Mouse (Mus musculus): ENCODE measurements around the gene Rfx2.

The Rfx2 gene

DNA sequence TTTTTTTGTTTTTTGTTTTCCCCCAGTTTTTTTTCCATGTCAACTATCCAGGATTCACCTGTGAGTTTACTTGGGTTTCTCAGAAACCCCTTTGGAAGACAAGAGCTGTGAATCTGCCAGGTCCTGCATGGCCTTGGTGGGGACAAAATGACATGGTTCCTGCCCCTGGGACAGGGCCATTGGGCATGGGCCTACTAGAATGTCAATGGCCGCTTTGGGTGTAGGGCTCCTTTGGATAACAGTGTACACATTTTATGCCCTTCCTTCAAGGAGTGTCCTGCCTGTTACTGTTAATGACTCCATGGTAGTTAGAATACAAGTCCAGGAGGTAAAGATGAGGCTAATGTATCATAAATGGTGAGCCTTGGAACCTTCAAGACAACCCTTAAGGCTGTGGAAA is 2.1 kb upstream of the Rfx2 start:
- DNase-seq (ENCODE audit: low spot score) = no peak

DNA sequence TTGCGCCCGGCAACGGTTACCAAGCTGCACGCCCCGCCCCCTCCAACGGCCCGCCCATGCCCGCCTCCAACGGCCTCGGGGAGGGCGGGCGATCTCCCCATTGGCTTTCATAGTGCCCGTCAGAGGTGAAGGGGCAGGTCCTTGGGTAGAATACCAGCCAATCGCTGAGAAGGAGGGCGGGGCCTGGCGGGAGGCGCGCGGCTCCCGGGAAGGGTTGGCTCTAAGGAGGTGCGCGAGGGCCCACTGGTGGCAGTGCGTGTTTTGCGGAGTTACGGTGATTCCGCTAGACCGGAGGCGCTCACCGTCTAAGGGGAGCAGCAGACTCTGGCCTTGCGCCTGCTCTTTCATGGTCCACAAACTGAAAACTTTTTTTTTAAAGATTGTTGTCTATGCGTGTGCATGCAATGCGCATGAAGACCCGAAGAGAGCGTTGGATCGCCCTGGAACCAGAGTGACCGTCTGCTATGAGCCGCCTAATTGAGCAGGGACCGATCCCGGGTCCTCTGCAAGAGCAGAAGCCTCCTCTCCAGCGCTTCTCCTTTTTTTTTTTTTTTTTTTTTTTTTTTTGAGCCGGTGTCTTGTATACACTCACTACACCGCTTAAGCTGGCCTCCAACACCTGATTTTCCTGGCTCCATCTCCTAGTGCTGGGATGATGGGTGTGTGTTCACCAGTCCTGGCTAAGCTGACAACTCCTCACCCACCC is 451 bp upstream of the Rfx2 start:
- DNase-seq (ENCODE audit: low spot score) = peak; percentile 98

DNA sequence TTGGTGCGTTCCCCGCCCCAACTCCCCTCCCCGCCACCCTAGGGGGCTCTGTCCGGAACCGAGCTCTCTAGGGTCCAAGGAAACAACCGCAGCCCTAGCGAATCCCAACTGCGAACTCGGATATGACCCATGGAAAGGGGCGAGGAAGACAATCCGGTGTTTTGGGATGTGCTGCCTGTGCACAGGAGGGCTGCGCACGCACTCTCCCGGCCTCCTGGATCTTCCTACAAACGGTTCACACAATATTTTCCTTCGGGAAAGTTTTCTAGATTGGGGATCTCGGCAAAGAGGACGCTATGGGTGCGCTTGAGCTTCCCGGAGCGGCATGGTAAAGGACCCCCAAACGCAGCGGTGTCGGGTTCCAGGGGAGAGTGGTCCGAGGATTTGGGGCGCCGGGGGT is 1.0 kb downstream of the Rfx2 start:
- peak; percentile 51 for DNase-seq (ENCODE audit: low spot score)

DNA sequence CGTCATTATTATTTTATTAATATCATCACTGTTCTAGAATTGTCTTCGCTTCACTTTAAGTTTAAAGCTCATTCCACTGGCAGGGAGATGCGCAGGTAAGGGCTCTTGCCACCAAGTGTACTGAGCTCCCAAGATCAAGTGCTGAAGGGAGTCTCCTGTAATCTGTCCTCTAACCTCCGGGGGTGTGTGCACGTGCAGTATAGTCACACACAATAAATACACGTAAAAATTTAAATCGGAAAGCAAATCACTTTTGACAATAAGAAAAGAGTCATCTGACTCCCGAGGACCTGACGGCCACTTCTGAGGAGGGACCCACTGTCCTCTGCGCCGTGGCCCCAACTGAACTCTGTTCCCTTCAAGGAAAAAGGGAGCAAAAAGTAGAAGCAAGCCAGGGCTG is 1.6 kb downstream of the Rfx2 start:
- no peak for DNase-seq (ENCODE audit: low spot score)

DNA sequence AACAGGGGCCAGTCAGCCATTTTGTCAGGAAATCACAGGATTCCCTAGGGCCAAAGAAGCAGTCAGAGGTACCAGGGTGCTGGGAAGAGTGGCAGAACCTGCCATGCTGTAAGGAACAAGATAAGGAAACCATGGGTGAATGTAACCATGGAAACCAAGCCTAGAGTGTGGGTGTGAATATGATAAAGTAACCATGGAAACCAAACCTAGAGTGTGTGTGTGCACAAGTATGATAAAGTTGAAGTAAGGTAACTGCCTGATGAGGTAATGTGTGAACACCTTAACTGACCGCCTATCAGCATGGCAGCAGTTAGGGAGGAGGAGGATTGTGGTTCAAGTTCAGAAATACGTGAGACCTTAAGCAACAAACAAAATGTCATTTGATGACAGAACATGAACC is 4.1 kb downstream of the Rfx2 start:
- DNase-seq (ENCODE audit: low spot score) = no peak

DNA sequence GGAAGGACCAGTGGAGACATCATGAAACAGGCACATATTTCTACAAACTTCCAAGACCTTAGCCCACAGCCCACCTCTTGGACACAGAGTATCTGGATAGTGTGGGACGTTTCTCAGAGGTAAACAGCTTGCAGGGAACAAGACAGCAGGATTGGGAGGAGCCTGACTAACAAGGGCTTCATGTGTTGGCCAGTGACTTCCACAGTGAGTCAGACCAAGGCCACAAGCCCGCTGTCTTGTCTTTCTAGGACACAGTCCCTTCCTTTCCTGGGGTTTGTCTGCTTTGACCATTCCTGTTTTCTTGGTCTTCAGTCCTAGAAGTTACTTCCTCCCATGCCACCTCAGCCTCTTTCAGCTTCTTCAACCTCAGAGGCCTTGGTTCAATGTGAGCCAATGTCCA is 7.5 kb downstream of the Rfx2 start:
- no peak for DNase-seq (ENCODE audit: low spot score)

DNA sequence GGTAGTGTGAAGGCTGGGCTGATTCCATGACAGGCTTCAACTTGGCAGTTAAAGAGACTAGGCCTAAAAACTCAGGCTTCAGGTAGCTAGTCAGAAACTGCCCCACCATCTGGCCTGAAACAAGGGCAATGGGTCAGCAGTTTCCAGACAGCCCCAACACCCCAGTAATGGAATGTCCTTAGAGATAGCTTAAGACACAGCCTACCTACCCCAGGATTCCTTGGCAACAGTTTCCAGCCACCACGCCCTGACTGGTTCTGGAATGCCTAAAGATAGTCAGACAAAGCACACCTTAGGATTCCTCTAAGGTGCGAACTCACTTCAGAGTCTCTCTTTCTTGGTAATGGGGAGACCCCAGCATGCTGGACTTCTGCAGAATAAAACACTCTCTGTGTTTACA is 8.4 kb downstream of the Rfx2 start:
- DNase-seq (ENCODE audit: low spot score) = no peak

DNA sequence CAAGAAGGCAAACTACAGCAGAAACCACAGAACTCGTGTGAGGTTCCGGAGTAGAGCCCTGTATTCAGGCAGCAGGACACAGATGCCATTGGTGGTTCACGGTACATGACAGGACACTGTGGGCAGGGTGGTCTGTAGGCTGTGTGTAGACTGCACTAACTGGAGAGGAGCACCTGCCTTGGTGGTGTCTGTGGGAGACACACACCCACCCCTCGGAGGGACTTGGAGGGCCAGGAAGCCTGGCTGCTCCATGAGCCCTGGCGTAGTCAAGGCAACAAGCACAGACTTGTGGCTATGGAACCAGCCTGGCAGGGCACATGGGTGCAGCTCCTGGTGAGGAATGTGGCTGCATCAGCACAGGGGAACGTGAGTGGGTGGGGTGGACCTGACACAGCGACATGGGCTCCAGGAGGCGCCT is 11.1 kb downstream of the Rfx2 start:
- no peak for DNase-seq (ENCODE audit: low spot score)

DNA sequence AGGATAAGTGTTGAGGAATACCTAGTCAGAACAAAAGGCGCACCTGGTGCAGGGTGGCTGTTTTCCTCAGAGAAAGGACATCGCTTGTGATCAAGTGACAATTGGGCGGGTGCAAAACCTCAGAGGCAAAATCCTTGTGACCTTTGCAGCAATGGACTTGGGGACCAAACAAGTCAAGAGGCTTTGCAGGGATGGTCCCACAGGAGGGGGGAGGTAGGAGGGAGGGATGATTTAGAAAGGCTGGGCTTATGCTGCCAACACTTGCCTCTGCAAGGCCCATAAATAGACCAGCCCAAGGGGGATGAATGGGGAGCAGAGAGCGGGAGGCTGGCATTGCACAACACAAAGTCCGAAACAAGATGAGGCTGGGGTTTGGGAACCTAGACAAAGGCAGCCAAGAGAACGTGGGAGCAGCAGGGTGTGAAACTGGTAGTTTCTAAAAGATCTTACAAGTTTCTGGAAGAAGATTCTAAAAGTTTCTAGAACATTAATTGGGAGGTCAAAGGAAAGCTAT is 11.7 kb downstream of the Rfx2 start:
- DNase-seq (ENCODE audit: low spot score) = no peak

DNA sequence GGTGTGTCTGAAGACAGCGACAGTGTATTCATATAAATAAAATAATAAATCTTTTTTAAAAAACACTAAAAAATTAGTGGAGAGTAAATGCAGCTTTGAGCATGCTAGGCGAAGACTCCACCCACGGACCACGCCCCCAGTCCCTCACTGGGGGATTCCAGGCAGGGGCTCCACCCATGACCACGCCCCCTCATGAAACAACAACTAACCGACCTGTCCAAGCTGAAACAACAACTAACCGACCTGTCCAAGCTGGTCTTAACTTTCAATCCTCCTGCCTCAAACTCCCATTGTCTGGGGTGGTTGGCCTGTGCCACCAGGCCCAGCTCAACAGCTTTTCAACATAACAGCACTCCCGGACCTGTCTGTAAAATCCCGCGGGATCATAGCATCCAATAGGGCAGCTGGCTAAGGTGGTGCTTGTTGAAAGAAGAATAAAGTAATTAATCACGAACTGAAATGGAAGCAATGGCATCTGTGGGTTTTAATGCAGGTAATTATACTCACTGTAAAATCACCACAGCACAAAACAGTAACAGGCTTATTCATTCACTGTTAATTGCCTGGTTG is 12.7 kb downstream of the Rfx2 start:
- DNase-seq (ENCODE audit: low spot score) = no peak

DNA sequence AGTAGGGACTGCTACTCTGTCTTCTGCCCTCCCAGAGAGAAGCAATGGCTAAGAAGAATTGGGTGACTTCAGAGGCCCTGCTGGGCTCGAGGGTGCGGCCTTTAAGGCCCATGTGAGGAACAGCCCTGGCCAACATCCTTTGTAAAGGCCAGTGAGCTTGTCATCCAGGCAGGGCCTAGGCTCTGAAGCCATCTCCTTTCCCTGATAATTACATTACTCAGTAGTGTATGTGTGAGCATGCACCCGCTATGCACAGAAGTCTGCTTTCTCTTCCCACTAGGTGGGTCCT is 15.8 kb downstream of the Rfx2 start:
- no peak for DNase-seq (ENCODE audit: low spot score)

DNA sequence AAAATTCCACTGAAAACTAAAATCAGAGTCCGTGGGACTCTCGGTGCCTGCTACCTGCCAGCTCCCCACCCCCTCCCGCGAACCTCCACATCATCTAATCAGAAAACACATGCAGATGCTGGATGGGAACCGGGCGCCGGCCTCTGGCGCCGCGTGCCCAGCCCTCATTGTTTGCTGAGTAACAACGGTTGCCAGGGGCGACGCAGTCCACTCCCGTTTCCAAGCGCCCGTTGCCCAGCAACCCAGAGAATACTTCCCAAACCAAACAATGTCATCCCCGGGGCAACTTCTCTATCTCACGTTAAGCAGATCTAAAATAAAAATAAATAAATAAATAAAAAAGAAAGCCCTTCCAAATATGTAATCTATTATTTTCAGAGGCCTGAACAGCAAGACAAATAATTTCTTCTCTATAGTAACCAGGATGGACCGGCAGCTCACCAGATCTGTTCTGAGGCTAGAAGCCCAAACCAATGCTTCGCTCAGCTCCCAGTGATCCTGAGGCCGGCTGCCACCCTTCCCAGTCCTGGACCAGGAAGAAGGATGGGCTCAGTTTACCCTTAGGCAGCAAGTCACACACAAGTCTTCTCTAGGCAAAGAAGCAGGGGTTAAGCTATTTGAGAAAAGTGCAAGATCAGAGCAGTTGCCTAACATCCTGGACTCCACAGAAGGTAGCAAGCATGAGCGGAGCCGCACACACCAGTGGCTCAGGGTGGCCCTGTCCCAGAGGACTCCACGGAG is 16.3 kb downstream of the Rfx2 start:
- DNase-seq (ENCODE audit: low spot score) = peak; percentile 94

DNA sequence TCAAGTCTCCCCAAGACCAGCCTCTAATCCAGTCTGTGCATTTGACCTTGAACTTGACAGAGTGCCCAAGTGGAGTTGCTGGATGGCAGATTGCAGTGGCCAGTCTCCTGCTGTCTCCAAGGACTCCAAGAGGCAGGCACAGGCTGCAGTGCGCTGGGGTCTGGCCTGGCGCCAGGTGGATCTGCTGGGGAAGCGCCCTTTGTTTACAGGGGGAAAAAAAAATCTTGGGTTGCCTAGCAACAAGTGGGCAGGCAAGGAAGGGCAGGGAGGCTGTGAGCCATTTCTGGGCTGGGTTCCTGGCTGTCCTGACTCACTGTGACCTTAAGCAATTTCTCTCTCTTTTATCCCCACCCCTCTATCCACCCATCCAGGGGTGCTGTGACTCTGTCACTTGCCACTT is 20.6 kb downstream of the Rfx2 start:
- peak; percentile 56 for DNase-seq (ENCODE audit: low spot score)

DNA sequence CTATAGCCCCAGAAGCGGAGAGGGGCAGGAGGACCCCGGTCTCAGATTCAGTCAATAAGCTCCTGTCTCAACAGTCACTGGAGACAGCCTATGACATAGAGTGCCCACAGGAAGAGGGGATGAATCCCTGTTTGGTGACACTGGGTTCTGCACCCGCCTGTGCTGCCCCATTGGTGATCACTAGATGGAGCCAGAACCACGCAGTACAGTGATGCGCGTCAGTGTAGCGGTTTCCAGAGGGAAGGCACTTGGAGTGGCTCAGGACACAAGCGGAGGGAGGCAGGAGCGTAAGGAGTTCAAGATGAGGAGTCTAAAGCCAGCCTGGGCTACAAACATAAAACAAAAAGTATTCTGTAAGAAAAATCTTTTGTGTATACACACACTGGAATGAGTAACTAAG is 22.3 kb downstream of the Rfx2 start:
- DNase-seq (ENCODE audit: low spot score) = peak; percentile 92

DNA sequence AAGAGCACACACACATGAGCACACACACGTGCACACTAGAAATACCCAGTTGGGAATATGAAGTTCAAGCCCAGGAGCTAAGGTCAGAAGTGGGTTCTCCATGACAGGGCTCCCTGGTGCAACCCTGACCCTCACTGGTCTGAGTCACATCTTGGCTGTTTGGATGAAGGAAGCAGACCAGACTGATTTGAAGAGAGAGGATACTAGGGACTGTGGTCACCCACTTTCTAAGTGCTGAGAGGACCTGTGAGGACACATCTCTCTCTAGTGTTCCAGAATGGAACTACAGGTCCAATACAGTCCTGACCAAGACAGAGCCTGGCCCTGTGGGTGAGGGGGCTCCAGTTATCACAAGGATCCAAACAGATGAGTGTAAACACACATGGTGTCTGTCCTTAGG is 25.0 kb downstream of the Rfx2 start:
- peak; percentile 23 for DNase-seq (ENCODE audit: low spot score)

DNA sequence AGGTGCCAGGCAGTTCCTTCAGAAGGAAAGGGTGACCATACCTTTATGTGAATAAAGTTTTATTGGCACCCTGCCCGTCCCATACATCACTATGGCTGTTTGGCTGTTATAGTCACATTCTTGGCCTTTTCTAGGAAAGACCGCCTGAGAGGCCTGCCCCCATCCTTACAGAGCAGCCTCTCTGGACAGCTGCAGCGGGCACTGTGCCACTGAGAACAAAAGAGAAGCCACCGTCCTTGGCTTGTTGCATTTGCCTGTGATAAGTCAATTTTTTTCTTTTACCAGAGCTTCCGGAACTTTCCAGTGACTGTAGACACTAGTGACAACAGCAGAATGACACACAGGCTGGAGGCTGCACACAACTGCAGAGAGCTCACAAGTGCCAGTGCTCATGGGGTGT is 25.9 kb downstream of the Rfx2 start:
- DNase-seq (ENCODE audit: low spot score) = no peak

DNA sequence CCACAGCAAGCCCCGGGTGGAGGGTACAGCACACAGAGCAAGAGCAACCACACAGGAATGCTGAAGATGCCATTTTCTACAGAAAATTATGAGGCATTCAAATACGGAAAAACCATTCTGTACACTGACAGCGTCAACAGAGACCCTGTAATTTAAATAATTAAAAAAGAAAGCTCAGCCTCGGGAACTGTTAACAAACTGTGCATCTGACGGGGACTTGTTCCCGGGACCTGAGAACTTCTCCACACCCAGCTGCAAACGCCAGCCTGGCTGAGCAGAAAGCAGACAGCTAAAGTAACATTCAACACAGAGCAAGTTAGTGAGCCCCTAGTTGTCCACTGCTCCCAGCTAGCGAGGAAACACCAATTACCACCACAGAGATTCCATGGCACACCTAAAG is 28.7 kb downstream of the Rfx2 start:
- DNase-seq (ENCODE audit: low spot score) = no peak

DNA sequence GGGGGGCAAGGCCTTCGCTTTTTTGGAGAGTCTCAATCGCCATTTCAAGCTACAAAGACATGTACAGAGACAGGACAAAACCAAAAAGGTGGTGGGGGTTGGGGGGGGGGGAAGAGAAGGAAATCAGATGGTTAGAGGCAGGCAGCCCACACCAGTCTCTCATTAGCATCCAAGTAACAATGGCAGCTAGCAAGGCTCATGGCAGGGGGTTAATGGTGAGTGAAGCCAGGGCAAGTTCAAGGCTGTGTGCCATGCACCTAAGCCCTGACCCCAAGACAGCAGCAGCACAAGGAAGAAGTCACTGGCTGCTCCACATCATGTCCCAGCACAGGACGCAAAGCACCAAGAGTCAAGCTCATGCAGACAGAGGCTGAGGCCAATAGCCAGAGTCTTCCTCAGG is 31.5 kb downstream of the Rfx2 start:
- no peak for DNase-seq (ENCODE audit: low spot score)

DNA sequence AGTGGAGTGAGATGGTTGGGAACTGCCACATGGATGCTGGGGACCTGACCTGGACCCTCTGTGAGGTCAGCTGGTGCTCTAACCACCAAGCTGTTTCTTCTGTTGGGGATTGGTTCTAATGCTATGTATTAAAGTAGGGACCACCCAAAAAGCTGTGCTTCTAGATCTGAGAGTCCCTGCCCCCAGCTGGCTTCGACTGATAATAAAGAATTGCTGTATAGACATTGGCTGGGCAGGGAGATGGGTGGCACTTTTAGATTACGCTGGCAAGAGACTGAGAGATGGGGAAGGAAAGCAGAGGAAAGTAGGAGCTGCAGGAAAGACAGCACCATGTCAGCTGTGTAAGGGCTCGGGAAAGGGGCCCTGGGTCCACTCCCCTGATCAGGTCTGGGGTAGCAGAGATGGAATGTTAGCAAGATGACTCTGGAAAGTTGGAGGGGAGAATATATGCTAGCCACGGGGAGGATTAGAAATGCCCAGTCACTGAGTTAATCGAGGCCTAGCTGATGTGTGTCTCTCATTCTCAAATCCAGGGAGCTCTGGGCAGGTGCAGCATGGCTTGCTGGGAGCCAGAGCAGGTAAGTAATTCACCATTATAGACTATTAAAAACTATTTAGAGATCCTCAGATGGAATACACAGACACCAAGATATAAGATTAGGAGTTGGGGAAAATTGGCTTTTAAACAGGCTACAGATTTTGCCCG is 37.0 kb downstream of the Rfx2 start:
- no peak for DNase-seq (ENCODE audit: low spot score)

DNA sequence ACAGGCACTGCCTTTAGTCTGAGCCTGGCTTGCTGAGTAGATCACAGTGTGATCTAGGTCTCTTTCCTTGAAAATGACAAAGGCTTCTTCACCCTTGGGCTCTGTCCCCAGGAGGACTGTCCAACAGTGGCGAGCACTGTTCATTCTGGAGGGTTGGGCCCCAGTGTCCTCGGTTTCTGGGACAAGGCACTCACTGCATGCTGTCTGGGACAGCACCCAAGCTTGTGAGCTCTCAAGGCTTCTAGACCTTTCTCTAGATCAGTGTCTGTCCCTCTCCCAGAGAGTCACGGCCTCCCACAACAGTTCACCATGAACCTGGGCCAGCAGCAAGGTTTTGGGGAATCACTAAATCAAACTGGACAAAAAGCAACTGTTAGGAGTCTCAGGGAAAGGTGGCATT is 38.2 kb downstream of the Rfx2 start:
- DNase-seq (ENCODE audit: low spot score) = no peak

DNA sequence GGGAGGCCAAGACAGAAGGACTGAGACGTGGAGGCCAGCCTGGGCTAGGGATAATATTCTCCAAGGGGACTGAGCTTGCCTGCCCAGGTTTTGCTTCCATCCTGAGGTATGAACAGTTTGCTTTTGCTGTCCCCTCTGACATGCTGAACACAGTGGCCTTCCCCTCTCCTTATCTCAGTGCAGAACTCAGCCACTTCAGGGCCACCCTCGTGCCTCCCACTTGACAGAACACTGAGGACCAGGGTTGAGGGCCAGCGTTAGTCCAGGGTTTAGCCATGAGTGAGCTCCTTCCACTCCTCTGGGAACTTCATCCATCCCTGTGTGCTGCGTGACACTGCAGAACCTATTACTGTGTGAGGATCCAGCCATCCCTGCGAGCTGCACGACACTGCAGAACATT is 41.5 kb downstream of the Rfx2 start:
- DNase-seq (ENCODE audit: low spot score) = no peak

DNA sequence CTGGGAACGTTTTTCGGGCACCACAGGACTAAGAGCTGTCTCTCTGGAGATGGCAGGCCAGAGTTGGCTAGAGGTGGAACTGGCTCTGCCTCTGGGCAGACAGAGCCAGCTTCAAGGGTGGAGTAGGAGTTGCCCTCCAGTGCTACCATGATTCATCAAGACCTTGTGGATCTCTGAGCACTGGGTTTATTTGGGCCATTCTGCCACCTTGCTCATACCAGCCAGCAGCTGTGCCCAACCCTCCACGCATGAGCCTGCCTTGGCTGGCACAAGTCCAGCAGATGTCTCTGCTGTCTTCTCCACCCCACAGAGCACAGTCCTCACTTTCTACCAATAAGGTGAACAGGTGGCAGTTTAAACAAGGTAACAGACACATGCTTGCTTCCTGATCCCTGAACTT is 41.9 kb downstream of the Rfx2 start:
- DNase-seq (ENCODE audit: low spot score) = no peak

Data from embryo, embryonic 10 days (tissue).